Mouse (Mus musculus): ENCODE results near the gene Galnt2.

DNA sequence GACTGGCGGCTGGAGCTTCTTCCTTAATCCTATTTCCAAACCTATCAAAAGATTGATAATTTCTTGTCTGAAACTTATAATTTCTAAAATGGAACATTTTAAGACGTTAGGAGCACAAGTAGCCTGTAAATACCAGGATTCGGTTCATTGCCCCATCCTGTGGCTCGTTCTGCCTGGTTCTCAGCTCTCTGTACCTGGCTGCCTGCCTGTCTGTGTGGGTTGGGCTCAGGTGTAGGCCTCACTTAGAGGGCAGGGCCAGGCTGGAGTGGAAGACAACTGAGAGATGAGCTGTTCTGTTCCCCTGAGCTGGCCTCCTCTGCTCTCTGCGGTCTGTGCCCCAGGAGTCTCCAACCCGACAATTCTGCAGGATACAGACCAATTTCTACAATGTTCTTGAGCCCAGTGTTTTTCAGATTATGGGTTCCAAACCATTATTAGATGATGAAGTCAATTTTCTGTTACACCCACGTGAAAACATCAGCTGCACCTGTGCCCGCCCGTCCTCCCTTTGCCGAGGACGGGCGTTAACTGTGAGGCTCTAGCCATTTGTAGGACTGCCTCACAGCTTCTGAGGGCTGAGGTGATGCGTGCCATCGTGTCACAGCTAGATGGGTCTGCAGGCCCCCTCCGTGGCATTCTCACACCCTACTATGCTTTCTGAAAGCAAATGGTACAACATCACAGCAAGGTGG, 72.2 kb downstream of the Galnt2 start:
- TF ChIP-seq MYOD1 (IDR thresholded peaks at IDR 0.05; ENCODE audit: control insufficient read depth, insufficient read length, low read depth) = no peak
- TF ChIP-seq USF1 (IDR thresholded peaks at IDR 0.05; ENCODE audit: low read depth) = no peak
- no peak for TF ChIP-seq CEBPB (IDR thresholded peaks at IDR 0.05; ENCODE audit: low read depth)

Data from C2C12 (cell line).